Mouse (Mus musculus) central nervous system, embryonic 14 days (tissue): ENCODE results near the gene Gm17387. TPM values are rescaled to one million over a fixed set of nuclear protein-coding genes. Genes with fewer than 3 reads are reported as not detected.

Experiments
- polyA plus RNA-seq: library from polyadenylated mRNA; depleted of rRNA; stranded (reverse); fragments of >200 nt; gene quantifications from 2 replicates; pipeline ENCODE4 v1.2.3, GENCODE M21; 2012; rRNA removed

Gm17387 gene
- not detected in 2 replicates for polyA plus RNA-seq

GRCm38 (mm10) chr7:141028831-141029230 lies at the start of gene Gm17387:
Gene Gm17387, plus strand, starts transcription at chr7:141029131.

GRCm38 (mm10) chr7:141010593-141010992 lies 18.3 kb upstream of the Gm17387 start, which contains the start of gene Ifitm3:
Gene Ifitm3, minus strand, starts transcription at chr7:141010770.

GRCm38 (mm10) chr7:141017824-141018223 lies 11.1 kb upstream of the Gm17387 start, which contains the start of gene Ifitm6:
Gene Ifitm6, minus strand, starts transcription at chr7:141017924.

GRCm38 (mm10) chr7:141060426-141061242 lies 31.7 kb downstream of the Gm17387 start, which contains the start of gene B4galnt4:
Gene B4galnt4, plus strand, starts transcription at chr7:141061104.

GRCm38 (mm10) chr7:141077841-141078240 lies 48.9 kb downstream of the Gm17387 start, which contains the start of gene Pkp3:
Gene Pkp3, plus strand, starts transcription at chr7:141078218.

Other genes with a start within 250 kb of the Gm17387 start
- 0.21 and 0.36 TPM in 2 replicates for gene Syce1, start 241.3 kb upstream of the Gm17387 start, polyA plus RNA-seq
- 9.1 and 11.1 TPM in 2 replicates for gene Zfp941, start 207.0 kb upstream of the Gm17387 start, polyA plus RNA-seq
- 0.07 and 0.84 TPM in 2 replicates for gene Urah, start 194.1 kb upstream of the Gm17387 start, polyA plus RNA-seq
- gene Scgb1c1, start 183.6 kb upstream of the Gm17387 start, polyA plus RNA-seq: not detected in 2 replicates
- 0.05 TPM in 2 replicates for gene Odf3, start 181.3 kb upstream of the Gm17387 start, polyA plus RNA-seq
- 0.13 and 0.15 TPM in 2 replicates for gene Gm45785, start 172.8 kb upstream of the Gm17387 start, polyA plus RNA-seq
- 88.7 and 90.0 TPM in 2 replicates for gene Ric8a, start 172.2 kb upstream of the Gm17387 start, polyA plus RNA-seq
- gene Bet1l, start 171.6 kb upstream of the Gm17387 start, polyA plus RNA-seq: 29.4 and 35.4 TPM in 2 replicates
- 150 and 161 TPM in 2 replicates for gene Psmd13, start 147.2 kb upstream of the Gm17387 start, polyA plus RNA-seq
- 38.9 and 39.2 TPM in 2 replicates for gene Sirt3, start 146.8 kb upstream of the Gm17387 start, polyA plus RNA-seq
- gene Cox8b, start 128.7 kb upstream of the Gm17387 start, polyA plus RNA-seq: 2.2 TPM in 1 of 2 replicates, not detected in the other
- gene Nlrp6, start 108.2 kb upstream of the Gm17387 start, polyA plus RNA-seq: 0.13 and 0.16 TPM in 2 replicates
- gene Pgghg, start 87.7 kb upstream of the Gm17387 start, polyA plus RNA-seq: 15.1 and 20.9 TPM in 2 replicates
- gene Ifitm5, start 78.8 kb upstream of the Gm17387 start, polyA plus RNA-seq: 4.6 and 9.5 TPM in 2 replicates
- not detected in 2 replicates for gene Gm45717, start 73.2 kb upstream of the Gm17387 start, polyA plus RNA-seq
- gene Ifitm2, start 73.1 kb upstream of the Gm17387 start, polyA plus RNA-seq: 179 and 335 TPM in 2 replicates
- gene Ifitm1, start 61.9 kb upstream of the Gm17387 start, polyA plus RNA-seq: 32.8 and 55.0 TPM in 2 replicates
- 31.0 and 57.6 TPM in 2 replicates for gene Ifitm3, start 18.4 kb upstream of the Gm17387 start, polyA plus RNA-seq
- gene Ifitm6, start 11.2 kb upstream of the Gm17387 start, polyA plus RNA-seq: 0.86 and 1.2 TPM in 2 replicates
- 154 and 158 TPM in 2 replicates for gene B4galnt4, start 32.0 kb downstream of the Gm17387 start, polyA plus RNA-seq
- 0.28 and 4.0 TPM in 2 replicates for gene Pkp3, start 49.1 kb downstream of the Gm17387 start, polyA plus RNA-seq
- gene Sigirr, start 71.4 kb downstream of the Gm17387 start, polyA plus RNA-seq: 1.4 and 2.1 TPM in 2 replicates
- 0.33 and 1.8 TPM in 2 replicates for gene Ano9, start 88.7 kb downstream of the Gm17387 start, polyA plus RNA-seq
- 49.2 and 50.0 TPM in 2 replicates for gene Ptdss2, start 93.3 kb downstream of the Gm17387 start, polyA plus RNA-seq
- gene Rnh1, start 143.7 kb downstream of the Gm17387 start, polyA plus RNA-seq: 49.4 and 54.4 TPM in 2 replicates
- gene Hras, start 164.9 kb downstream of the Gm17387 start, polyA plus RNA-seq: 138 and 141 TPM in 2 replicates
- gene Lrrc56, start 165.0 kb downstream of the Gm17387 start, polyA plus RNA-seq: 16.0 and 18.6 TPM in 2 replicates
- gene Lmntd2, start 184.9 kb downstream of the Gm17387 start, polyA plus RNA-seq: 4.9 and 5.2 TPM in 2 replicates
- gene Rassf7, start 186.7 kb downstream of the Gm17387 start, polyA plus RNA-seq: 29.0 and 31.4 TPM in 2 replicates
- gene Phrf1, start 199.7 kb downstream of the Gm17387 start, polyA plus RNA-seq: 33.3 and 39.2 TPM in 2 replicates
- gene Irf7, start 237.3 kb downstream of the Gm17387 start, polyA plus RNA-seq: 6.9 and 11.5 TPM in 2 replicates
- 0.01 and 0.03 TPM in 2 replicates for gene Cdhr5, start 247.7 kb downstream of the Gm17387 start, polyA plus RNA-seq